Mouse (Mus musculus) lung, embryonic 14.5 days (tissue): ENCODE data around the gene Aagab. TPM values are rescaled to one million over a fixed set of nuclear protein-coding genes. Genes with fewer than 3 reads are reported as not detected.

ENCODE experiments used
- ATAC-seq: fragments of 200-750 bp; cut with Nextera tagmentation; 2 replicates; pipeline ENCODE4 v1.8.0; 2017; ENCODE audit warnings: mild to moderate bottlenecking, moderate TSS enrichment, moderate library complexity; ENCODE audit not compliant: insufficient read depth
- DNase-seq: peaks from one replicate; pipeline ENCODE4 v3.0.0-alpha.2; 2015
- H3K27ac ChIP-seq: fragments of 300-500 bp; sonication (generic); 2 replicates; pipeline ENCODE4 v1.5.1; 2014; ENCODE audit warnings: low read depth, mild to moderate bottlenecking, moderate library complexity
- H3K27me3 ChIP-seq: fragments of 300-500 bp; sonication (generic); 2 replicates; pipeline ENCODE4 v1.6.1; 2014; ENCODE audit warnings: low read length, control low read depth; ENCODE audit not compliant: insufficient read depth
- H3K36me3 ChIP-seq: fragments of 300-500 bp; sonication (generic); 2 replicates; pipeline ENCODE4 v1.6.1; 2014; ENCODE audit warnings: control low read depth; ENCODE audit not compliant: insufficient read depth
- H3K4me1 ChIP-seq: fragments of 300-500 bp; sonication (generic); 2 replicates; pipeline ENCODE4 v1.6.1; 2014; ENCODE audit warnings: antibody characterized with exemption, control low read depth; ENCODE audit not compliant: insufficient read depth
- H3K4me2 ChIP-seq: fragments of 300-500 bp; sonication (generic); 2 replicates; pipeline ENCODE4 v1.6.1; 2014; ENCODE audit warnings: mild to moderate bottlenecking
- H3K4me3 ChIP-seq: fragments of 300-500 bp; sonication (generic); 2 replicates; pipeline ENCODE4 v1.5.1; 2014; ENCODE audit warnings: low read depth, low read length
- H3K9ac ChIP-seq: fragments of 300-500 bp; sonication (generic); 2 replicates; pipeline ENCODE4 v1.6.1; 2014
- H3K9me3 ChIP-seq: fragments of 300-500 bp; sonication (generic); 2 replicates; pipeline ENCODE4 v1.6.1; 2016; ENCODE audit warnings: low read depth, low read length, control low read depth
- CTCF ChIP-seq: IDR thresholded peaks from 2 replicates; pipeline ENCODE4 v1.5.1; 2016; ENCODE audit warnings: antibody characterized with exemption, low read depth
- WGBS: fragments of 180-500 bp; shearing (Covaris S2); extraction: QIAGEN DNeasy Blood & Tissue Kit; methylation state at CpG from one replicate; pipeline ENCODE4 v1.1.7; 2014; 5-methylcytosine and 5-hydroxymethylcytosine counted together
- polyA plus RNA-seq: library from polyadenylated mRNA; unstranded; fragments of >200 nt; fragmentation: Nextera tagmentation; extraction: Ambion mirVana; gene quantifications from 2 replicates; pipeline ENCODE4 v1.2.1, GENCODE M21; 2014

The Aagab gene
- polyA plus RNA-seq: 27.3 and 29.1 TPM in 2 replicates

DNA sequence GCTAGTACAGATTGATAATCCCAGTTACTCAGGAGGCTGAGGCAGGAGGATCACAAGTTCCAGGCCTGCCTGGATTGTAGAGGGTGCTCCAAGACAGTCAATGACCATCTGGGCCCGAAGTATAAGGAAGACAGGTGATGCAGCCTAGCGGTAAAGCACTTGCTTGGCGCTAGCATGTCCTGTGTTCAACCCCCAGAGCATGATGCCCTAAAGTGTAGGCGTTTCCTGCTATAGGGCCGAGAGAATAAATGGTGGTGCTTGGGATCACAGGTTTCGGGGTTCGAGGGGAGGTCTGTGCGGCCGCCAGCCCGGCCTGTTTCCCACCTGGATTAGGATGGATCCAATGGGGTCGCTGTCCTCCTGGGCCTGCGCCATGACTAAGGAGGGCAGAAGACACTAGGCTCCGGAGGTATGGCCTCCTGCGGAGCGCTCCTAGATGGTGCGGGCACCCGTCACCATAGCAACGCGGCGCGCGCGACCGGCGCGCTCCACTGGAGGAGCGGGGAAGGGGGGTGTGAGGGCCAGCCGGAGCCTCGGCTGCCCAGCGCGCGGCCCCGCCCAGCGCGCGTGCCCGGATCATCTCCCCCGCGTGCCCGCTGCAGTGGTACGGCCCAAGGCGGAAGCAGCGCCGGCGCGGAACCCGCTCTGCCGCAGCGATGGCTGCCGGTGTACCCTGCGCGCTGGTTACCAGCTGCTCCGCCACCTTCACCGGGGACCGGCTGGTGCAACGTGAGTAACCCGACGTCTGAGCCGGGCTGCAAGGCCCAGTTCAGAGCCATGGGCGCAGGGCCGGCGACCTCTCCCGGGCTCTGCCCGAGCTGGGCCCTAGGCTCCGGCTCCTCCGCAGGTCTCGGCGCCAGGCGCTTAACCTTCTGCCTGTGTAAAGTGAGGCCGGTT lies at the start of gene Aagab, which contains the start of gene Iqch:
Gene Aagab, plus strand, starts transcription at position 618 of the 897 bp plus-strand sequence.
Gene Iqch, minus strand, starts transcription at position 451 of the 897 bp plus-strand sequence.
- Histone ChIP-seq H3K4me3 (peak within 1 kb of the TSS; percentile 95), H3K27ac (peak within 1 kb of the TSS; percentile 30; the same call in 1 of the 2 replicates), H3K36me3 (no peaks in the 10 kb centered on the region), H3K27me3 (no peaks in the 10 kb centered on the region), H3K9me3 (no peaks in the 10 kb centered on the region), H3K4me2 (peak within 1 kb of the TSS; percentile 80), H3K4me1 (0 out of 2 replicates have a peak, but pooled peaks cover 6% of the 10 kb centered on the region), H3K9ac (peak within 1 kb of the TSS; percentile 79)
- TF ChIP-seq CTCF: no peak
- WGBS: 1% methylated on average over 68 of the region's 70 CpGs
- DNase-seq (peak; percentile 97), ATAC-seq (peak; percentile 99)

DNA sequence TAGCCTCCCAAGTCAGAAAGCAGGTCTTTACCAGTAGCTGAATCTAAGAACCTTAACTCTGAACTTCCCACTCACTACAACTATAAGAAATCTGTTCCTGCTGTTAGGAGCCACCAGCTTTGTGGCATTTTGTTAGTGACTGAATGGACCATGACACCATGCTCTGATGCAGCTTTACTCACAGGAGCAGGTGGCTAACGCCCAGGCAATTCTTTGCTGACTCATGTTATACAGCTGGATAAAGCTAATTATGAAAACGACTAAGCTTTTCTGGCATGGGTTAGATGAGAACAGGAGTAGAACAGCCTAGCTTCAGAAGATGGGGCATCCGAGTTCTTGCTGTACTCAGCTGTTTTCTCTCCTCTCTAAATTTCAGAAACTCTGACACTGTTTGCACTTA lies 48.8 kb upstream of the Aagab start:
- Histone ChIP-seq H3K36me3 (no peaks in the 10 kb centered on the region), H3K9me3 (no peaks in the 10 kb centered on the region), H3K27me3 (no peaks in the 10 kb centered on the region), H3K4me1 (no peaks in the 10 kb centered on the region), H3K4me3 (no peak overlapping the region), H3K9ac (no peak overlapping the region), H3K27ac (no peak overlapping the region), H3K4me2 (no peak overlapping the region)
- no peak for TF ChIP-seq CTCF
- ATAC-seq (no peak), DNase-seq (no peak)
- 71% methylated on average over 3 of the region's 3 CpGs for WGBS

DNA sequence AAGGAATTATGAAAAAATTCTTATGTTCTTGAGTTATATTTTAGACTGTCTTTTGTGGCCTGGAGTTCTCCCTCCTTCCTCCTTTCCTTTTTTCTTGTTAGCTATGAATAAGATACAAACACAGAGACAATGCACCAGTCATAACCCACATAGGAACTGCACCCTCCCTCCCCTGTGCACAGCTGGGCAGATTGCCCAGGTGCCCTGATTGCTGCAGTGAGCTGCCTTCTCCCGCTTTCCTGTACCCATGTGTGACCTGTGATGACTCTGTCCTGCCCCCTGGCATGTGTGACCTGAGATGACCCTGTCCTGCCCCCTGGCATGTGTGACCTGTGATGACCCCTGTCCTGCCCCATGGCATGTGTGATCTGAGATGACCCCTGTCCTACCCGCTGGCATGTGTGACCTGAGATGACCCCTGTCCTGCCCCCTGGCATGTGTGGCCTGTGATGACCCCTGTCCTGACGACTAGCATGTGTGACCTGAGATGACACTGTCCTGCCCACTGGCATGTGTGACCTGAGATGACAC lies 46.9 kb upstream of the Aagab start:
- DNase-seq (no peak), ATAC-seq (no peak)
- H3K36me3 ChIP-seq: no peaks in the 10 kb centered on the region
- H3K27ac ChIP-seq: no peak overlapping the region
- H3K4me3 ChIP-seq: no peak overlapping the region
- H3K4me2 ChIP-seq: no peak overlapping the region
- no peaks in the 10 kb centered on the region for H3K9me3 ChIP-seq
- no peak for TF ChIP-seq CTCF
- 46% methylated on average over 3 of the region's 3 CpGs for WGBS
- H3K4me1 ChIP-seq: no peaks in the 10 kb centered on the region
- no peaks in the 10 kb centered on the region for H3K27me3 ChIP-seq
- no peak overlapping the region for H3K9ac ChIP-seq

DNA sequence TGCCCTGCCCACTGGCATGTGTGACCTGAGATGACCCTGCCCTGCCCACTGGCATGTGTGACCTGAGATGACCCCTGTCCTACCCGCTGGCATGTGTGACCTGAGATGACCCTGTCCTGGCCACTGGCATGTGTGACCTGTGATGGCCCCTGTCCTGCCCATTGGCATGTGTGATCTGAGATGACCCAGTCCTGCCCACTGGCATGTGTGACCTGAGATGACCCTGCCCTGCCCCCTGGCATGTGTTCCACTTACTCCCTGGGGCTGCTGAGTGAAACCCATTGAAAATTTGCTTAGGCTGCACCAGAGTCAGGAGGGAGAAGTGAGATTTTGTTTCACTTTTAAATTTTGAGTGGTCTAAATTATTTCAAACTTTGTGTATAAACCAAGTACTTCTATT lies 46.1 kb upstream of the Aagab start:
- Histone ChIP-seq H3K27me3 (no peaks in the 10 kb centered on the region), H3K4me2 (no peak overlapping the region), H3K27ac (no peak overlapping the region), H3K4me3 (no peak overlapping the region), H3K36me3 (no peaks in the 10 kb centered on the region), H3K9ac (no peak overlapping the region), H3K9me3 (no peaks in the 10 kb centered on the region), H3K4me1 (no peaks in the 10 kb centered on the region)
- DNase-seq (no peak), ATAC-seq (no peak)
- TF ChIP-seq CTCF: no peak
- WGBS: 80% methylated on average over 1 of the region's 1 CpGs

DNA sequence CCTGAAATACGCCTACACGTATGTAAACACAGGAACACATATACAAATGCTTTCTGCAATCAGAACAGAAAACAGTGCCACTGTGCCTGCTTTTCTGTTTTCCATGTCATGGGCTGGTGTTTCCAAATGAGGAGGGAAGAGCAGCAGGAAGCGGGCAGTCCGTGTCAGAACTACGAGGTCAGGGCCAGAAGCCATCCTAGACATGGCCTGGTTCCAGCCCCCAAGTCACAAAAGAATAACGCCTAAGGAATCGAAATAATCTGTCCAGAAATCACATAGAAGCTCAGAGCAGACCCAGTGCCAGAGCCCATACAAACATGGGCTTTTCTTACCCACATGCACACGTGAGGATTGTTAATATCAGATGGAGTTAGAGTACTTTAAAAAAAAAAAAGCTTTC lies 45.5 kb upstream of the Aagab start:
- H3K9me3 ChIP-seq: no peaks in the 10 kb centered on the region
- H3K4me2 ChIP-seq: no peak overlapping the region
- H3K9ac ChIP-seq: no peak overlapping the region

DNA sequence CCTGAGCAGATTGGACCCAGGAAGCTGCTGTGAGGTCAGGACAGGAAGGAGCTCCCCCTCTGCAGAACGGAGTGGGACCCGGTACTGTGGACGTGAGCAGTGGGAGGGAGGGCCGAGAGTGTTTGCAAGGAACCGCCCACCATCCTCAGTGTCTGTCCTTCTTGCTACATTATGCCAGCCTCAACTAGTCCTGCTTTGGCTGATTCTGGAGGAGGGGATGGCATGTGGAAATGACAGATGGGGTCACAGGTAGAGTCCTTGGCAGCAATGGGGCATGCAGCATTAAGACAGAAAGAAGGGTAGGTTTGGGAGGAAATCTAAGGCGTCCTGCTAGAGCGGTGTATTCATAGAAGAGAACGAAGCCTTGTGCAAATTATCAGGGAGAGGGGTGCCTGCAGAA lies 40.5 kb upstream of the Aagab start:
- DNase-seq (no peak), ATAC-seq (no peak)
- no peak for TF ChIP-seq CTCF
- no peak overlapping the region for H3K27ac ChIP-seq
- H3K4me1 ChIP-seq: peaks cover 5% of the 10 kb centered on the region; the same call in 1 of the 2 replicates
- no peak overlapping the region for H3K9ac ChIP-seq
- H3K4me2 ChIP-seq: no peak overlapping the region
- H3K4me3 ChIP-seq: no peak overlapping the region
- no peaks in the 10 kb centered on the region for H3K9me3 ChIP-seq
- H3K36me3 ChIP-seq: no peaks in the 10 kb centered on the region
- 63% methylated on average over 8 of the region's 8 CpGs for WGBS
- H3K27me3 ChIP-seq: no peaks in the 10 kb centered on the region

More for the DNA sequence above, 45.5 kb upstream of the Aagab start:
- H3K4me1 ChIP-seq: peaks cover 3% of the 10 kb centered on the region; the same call in 1 of the 2 replicates
- DNase-seq (no peak), ATAC-seq (no peak)
- 69% methylated on average over 8 of the region's 8 CpGs for WGBS
- no peak for TF ChIP-seq CTCF
- no peaks in the 10 kb centered on the region for H3K27me3 ChIP-seq
- H3K27ac ChIP-seq: no peak overlapping the region
- H3K36me3 ChIP-seq: no peaks in the 10 kb centered on the region
- H3K4me3 ChIP-seq: no peak overlapping the region

DNA sequence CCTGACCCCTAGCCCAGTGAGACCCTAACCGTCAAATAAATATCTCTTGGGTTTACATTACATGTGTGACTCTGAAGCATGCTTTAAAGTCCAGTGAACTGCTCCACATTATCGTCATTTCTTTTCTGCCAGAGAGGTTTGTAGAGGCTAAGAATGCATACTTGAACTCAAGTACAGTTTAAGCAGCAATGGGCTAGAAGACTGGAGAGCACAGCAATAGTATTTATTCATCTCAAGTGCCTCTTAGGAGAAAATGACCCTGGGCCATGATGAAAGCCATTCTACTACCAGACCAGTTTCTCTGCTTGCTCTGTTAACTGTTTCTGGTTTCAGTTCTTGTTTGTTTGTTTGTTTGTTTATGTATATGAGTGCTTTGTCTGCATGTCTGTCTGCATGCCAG lies 39.0 kb upstream of the Aagab start:
- ATAC-seq (peak; percentile 58; the same call in 1 of the 2 replicates), DNase-seq (peak; percentile 65)
- TF ChIP-seq CTCF: no peak
- Histone ChIP-seq H3K36me3 (no peaks in the 10 kb centered on the region), H3K27me3 (no peaks in the 10 kb centered on the region), H3K4me3 (no peak overlapping the region), H3K9me3 (no peaks in the 10 kb centered on the region), H3K9ac (no peak overlapping the region), H3K4me2 (no peak overlapping the region), H3K4me1 (peaks cover 5% of the 10 kb centered on the region; the same call in 1 of the 2 replicates), H3K27ac (no peak overlapping the region)
- WGBS: 23% methylated on average over 2 of the region's 2 CpGs
